Mouse (Mus musculus): ENCODE measurements around the gene Tfcp2l1.

Tfcp2l1 gene

GRCm38 (mm10) chr1:118650771-118651080, 23.0 kb downstream of the Tfcp2l1 start:
- DNase-seq (ENCODE audit: low read depth, low spot score): no peak

DNA sequence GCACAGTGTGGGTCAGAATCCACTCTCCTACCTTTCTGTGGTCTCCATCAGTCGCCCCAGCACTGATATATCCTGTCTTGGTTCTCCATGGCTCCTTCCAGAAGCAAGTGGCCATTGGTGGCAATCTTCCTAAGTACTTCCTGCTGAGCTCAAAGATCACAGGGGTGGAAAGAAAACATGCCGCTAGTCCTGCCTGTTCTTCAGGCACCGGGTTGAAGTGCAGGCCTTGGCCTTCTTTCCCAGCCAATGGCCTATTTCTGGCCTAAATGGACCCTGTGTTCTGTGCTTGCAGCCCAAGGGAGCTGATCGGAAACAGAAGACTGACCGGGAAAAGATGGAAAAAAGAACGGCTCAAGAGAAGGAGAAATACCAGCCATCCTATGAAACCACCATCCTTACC, 31.0 kb downstream of the Tfcp2l1 start:
- DNase-seq (ENCODE audit: low read depth, low spot score): no peak

DNA sequence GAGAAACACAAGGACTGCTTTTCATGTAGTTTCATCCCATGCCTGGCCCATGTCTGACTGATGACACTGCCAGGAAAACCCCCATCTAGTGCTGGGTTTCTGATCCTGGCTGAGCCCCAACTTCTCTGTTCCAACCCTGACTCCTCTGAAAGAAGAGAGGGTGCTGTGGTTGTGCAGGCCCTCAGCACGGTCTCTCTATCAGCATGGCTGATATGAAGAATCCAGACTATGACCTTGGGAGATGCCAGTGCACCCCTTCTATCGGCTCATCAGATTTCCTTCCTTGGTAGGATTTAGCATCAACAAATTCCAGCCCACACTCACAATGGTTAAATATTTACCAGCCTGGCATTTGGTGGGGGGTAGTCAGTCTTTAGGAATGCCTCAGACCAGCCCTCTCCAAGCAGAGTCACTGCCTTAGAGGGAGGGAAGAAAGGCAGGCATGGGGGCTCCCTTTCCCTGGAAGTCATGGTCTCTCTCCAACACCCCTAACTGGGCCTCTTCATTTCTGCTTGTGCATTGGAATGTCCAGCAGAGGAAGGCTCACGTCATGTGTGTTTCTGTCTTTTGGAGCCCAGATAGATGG, 33.2 kb downstream of the Tfcp2l1 start:
- DNase-seq (ENCODE audit: low read depth, low spot score): no peak

DNA sequence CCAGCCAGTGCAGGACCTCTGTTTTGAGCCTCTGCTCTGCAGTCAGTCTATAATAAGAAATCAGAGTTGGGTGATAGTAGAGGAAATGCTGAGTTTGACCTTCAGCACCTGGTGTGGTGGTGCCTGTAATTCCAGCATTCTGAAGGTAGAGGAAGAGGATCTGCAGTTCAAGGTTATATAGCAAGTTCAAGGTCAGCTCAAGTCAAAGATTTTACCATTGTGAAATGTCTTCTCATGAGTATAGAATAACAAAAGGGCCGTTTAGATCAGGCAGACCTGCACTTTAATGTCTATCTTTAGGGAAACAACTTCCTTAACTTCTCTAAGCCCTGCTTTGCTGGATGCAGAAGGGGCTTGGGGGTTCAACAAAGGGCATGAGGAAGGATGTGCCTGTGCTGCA, 35.3 kb downstream of the Tfcp2l1 start:
- no peak for DNase-seq (ENCODE audit: low read depth, low spot score)

DNA sequence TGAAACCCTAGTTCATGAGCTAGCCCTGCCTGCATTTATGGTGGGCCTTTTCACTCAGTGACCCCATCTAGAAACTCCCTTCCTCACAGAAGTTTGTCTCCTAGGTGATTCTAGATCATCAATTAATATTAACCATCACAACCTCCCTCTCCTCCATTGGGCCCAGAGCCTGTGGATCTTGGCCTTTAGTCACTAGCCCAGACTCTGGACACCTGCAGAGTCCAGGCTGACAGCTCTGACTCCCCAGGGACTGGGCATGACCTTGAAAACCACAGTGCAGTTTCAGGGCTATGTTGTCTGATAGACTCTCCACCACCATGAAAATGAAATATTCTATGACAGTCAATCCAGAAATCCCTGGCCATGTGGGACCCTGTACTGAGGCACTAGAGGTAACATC, 39.8 kb downstream of the Tfcp2l1 start:
- DNase-seq (ENCODE audit: low read depth, low spot score): no peak

GRCm38 (mm10) chr1:118672196-118672595, 44.5 kb downstream of the Tfcp2l1 start:
- no peak for DNase-seq (ENCODE audit: low read depth, low spot score)

- no peak for DNase-seq (ENCODE audit: low read depth, low spot score)
Observed at GRCm38 (mm10) chr1:118674176-118674575, 46.4 kb downstream of the Tfcp2l1 start.

DNA sequence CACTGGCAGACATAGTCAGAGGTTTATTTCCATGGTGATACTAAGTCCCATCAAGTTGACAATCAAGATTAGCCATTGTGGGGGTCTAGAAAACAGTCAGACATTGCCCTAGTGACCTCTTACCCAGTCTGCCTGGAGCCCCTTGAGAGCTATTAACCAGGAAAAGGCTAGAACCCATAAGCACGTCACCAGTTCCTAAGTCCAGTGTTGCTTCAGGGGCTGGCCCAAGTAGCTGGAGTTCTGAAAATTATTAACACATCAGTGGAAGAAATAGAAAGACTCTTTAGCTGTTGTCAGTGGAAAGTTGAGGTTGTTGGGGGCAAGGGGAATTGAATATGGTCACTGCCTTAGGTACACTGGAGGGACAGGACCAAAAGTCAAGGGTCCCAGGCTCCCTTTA, 54.2 kb downstream of the Tfcp2l1 start:
- no peak for DNase-seq (ENCODE audit: low read depth, low spot score)

DNA sequence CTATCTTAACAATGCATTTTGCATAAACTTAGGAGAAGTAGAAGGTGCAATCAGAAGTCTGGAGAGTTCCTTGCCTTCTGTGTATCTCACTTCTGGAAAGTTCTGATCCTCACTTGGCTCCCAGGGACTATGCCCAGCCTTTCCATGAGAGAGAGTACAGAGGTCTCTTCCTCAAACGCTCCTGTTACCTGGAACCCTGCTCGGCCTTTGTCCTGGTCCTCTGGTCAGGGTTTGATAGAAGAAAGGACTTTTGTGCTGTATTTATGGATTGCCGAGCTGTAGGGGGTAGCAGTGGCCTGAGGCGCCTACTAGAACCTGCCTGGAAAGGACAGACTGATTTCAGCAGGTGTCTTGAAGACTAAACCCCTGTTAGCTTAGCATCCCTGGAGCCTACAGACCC, 55.9 kb downstream of the Tfcp2l1 start:
- no peak for DNase-seq (ENCODE audit: low read depth, low spot score)

DNA sequence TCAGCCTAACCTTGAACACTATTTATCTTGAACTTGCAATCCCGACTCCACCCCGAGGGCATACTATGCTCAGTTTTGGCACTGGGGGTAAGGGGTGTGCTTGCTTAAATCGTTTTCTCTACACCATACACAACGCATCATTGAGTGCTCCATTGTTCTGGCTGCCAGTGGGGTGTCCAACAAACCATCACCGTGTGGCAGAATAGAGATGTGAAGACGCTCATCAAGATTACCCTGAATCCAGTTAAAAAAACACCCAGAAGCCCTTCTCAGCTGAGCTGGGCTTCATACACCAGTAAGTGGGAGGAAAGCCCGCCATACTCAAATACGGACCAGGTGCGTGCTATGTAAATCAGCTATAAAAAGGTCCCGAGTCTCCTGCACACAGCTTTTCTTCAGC, 60.0 kb downstream of the Tfcp2l1 start:
- DNase-seq (ENCODE audit: low read depth, low spot score): no peak

- DNase-seq (ENCODE audit: low read depth, low spot score): no peak
Observed at GRCm38 (mm10) chr1:118689830-118690229, 62.1 kb downstream of the Tfcp2l1 start.

DNA sequence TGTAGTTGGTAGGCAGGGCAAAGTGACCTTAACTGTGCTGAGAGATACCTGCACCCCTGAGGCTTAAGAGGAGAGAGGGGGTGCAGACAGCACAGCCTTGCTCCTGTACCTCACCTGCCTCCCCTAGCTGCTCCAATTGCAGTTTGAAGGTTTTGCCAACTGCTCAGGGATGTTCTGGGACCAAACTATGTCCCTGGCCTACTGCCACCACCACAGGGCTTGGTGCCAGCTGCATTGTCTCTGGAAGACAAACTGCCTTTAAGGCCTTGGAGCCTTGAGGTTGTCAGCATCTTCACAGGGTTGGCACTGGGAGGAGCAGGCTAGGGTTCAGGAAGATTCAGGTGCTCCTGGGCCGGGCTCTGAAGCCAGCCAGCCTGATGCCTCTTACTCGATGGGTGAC, 66.7 kb downstream of the Tfcp2l1 start:
- DNase-seq (ENCODE audit: low read depth, low spot score): no peak

- DNase-seq (ENCODE audit: low read depth, low spot score): no peak
Observed at GRCm38 (mm10) chr1:118697906-118698305, 70.2 kb downstream of the Tfcp2l1 start.

DNA sequence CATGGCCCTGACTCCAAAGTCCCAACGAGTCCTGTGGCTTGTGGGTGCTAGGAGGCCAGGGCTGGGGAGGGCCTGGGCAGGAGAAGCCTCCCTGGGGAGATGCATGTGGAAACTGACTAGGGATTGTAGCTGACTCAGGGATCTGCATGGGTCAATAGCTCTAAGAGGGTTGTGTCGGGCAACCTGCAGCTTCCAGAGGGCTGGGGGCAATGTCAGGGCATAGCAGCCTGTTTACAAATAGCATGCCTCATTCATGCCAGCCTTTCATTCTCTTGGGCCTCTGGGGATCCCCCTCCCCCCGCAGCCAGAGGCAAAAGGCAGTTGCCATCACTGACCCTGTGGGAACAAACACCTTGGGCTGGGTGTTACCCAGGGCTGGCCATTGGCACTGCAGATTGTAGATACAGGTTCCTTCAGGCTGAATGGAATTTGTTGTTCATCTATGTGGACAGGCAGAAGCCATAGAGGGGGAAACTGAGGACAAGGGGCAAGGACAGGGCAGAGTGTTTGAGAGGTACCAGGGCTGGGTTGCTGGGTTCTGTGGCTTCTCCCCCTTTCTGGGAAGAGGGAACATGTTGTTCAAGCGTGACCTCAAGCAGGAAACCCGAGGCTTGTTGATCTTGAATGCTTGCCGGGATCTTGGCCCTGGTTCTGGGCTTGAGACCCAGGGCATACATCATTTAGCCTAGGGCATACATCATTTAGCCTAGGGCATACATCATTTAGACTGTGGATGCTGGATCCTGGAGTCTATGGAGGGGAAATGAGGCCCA, 71.6 kb downstream of the Tfcp2l1 start:
- no peak for DNase-seq (ENCODE audit: low read depth, low spot score)

- DNase-seq (ENCODE audit: low read depth, low spot score): no peak
Observed at GRCm38 (mm10) chr1:118699961-118700360, 72.2 kb downstream of the Tfcp2l1 start.

- DNase-seq (ENCODE audit: low read depth, low spot score): no peak
Observed at GRCm38 (mm10) chr1:118711606-118712005, 83.9 kb downstream of the Tfcp2l1 start.

DNA sequence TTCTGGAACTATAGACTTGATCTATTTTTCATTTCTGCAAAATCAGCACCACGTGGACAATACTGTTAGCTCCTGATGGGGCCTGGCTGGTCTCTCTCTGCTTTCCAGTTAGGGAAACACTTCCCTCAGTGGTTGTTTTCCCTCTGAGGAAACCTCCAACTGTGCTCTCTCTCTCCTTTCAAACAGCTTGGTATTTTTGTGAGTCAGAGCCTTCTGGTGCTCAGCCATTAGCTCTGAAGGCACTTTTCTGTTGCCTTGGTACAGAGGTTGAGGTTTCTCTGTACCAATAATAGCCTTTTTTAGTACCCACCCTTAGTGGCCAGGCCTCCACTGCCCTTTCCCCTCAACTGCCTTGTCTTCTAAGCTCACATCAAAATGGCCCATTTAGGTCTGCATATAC, 88.5 kb downstream of the Tfcp2l1 start:
- no peak for DNase-seq (ENCODE audit: low read depth, low spot score)

GRCm38 (mm10) chr1:118718055-118718454, 90.3 kb downstream of the Tfcp2l1 start:
- DNase-seq (ENCODE audit: low read depth, low spot score): no peak

- no peak for DNase-seq (ENCODE audit: low read depth, low spot score)
Observed at GRCm38 (mm10) chr1:118719699-118720098, 92.0 kb downstream of the Tfcp2l1 start.

DNA sequence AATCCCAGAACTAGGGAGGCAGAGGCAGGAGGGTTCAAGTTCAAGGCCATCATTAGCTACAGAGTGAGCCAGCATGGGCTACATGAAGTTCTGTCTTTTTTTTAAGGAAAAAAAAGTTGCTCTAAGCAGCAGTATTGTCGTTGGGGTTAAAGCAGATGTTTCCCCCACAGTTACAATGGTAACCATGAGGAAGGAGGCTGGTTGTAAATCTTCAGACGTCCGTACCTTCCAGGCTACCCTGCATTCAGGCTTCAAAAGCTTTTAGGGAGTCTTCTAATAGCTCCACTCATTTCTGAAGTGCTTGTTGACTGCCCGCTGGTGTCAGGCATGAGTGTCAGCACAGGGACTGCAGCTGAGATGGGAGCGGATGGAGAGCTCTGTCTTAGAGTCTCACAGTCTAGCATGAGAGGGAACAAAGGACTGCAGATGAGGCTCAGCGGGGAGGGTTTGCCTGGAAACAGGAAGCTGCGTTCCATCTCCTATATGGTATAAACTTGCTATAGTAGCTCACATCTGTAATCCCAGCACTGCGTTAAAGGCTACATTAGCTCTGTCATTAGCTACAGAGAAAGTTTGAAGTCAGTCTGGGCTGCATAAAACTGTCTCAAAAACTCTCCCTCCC, 92.8 kb downstream of the Tfcp2l1 start:
- no peak for DNase-seq (ENCODE audit: low read depth, low spot score)

- DNase-seq (ENCODE audit: low read depth, low spot score): no peak
Observed at GRCm38 (mm10) chr1:118727075-118727474, 99.3 kb downstream of the Tfcp2l1 start.

- DNase-seq (ENCODE audit: low read depth, low spot score): no peak
Observed at GRCm38 (mm10) chr1:118728796-118729195, 101.1 kb downstream of the Tfcp2l1 start.
